In the genomic region with DNA sequence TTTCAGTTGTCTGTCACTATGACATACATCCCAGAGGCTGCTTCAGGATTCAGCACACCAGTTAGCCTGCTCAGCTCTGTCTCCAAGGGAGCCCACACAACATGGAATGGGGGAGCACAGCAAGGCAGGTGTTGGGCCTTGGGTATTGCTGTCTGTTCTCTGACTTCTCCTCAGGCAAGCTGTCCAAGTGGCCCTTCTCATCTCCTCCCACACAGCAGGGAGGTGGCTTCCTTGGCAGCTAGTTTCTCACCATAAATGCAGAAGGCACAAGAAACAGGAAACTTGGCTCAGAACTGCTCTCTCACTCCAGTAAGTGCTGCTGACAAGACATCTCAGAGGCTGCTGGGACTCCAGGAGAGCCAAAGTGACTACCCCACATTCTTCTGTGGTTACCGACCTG, we compare ENCODE assay signal across 25 mouse cellular contexts.
A peak's percentile ranks its signal among the peaks of the same experiment; 100 is the strongest.
DNase-seq lines count a peak whose midpoint lies in the region; ATAC-seq lines count a peak whose summit lies in the region.
"Had no signal": no experiment of that assay in that cellular context is flagged by ENCODE, and none has a peak within 500 bp of the region (broad histone marks: within the 10 kb centered on the region; RNA-seq: fewer than 3 reads in every experiment).

No protein-coding gene starts in this region.

- no peak overlapping the region for H3K4me2 ChIP-seq in hindbrain, embryonic 11.5 days (replicated peaks; ENCODE audit: low read depth, low read length)
- H3K4me2 ChIP-seq: limb, embryonic 15.5 days; midbrain, embryonic 12.5 days had no signal

- WGBS in hindbrain, embryonic 11.5 days = 88% methylated on average over 1 of the region's 1 CpGs

- DNase-seq in layer of hippocampus, adult 18-20 months (ENCODE audit: low spot score in 2 of 2) = peak; percentile 9 to 20
- no peak for DNase-seq in layer of hippocampus, postnatal 14 days (ENCODE audit: low spot score in 2 of 2)
- DNase-seq in brain, adult 2 months (ENCODE audit: low read depth, low spot score) = peak; percentile 90
- peak; percentile 58 to 80 for DNase-seq in frontal cortex, postnatal 36 days (ENCODE audit: low spot score in 2 of 2)
- peak; percentile 56 to 75 for DNase-seq in left cerebral cortex, postnatal 36 days (ENCODE audit: low spot score in 2 of 2)
- DNase-seq in hindbrain, embryonic 11.5 days (ENCODE audit: low spot score) = no peak
- no peak for DNase-seq in ovary, adult 18-20 months (ENCODE audit: low spot score)
- no peak for DNase-seq in adrenal gland, adult 18-20 months (ENCODE audit: low spot score in 2 of 2)
- DNase-seq: adrenal gland, postnatal 10 days; cerebellum, adult 18-20 months; cerebellum, postnatal 36 days; forebrain, postnatal 0 days; gastrocnemius, postnatal 25 days; kidney, adult 18-20 months; kidney, postnatal 10 days; spleen, adult 18-20 months; thymus, postnatal 4 days had no signal

- H3K4me3 ChIP-seq in hindbrain, embryonic 11.5 days (ENCODE audit: low read depth, low read length) = no peak overlapping the region
- H3K4me3 ChIP-seq: forebrain, embryonic 10.5 days; hindbrain, embryonic 10.5 days; layer of hippocampus, adult 2 months; limb, embryonic 15.5 days; midbrain, embryonic 12.5 days had no signal

- H3K4me1 ChIP-seq in hindbrain, embryonic 11.5 days (replicated peaks; ENCODE audit: control insufficient read depth, insufficient read depth, low read length) = no peaks in the 10 kb centered on the region
- H3K4me1 ChIP-seq: forebrain, embryonic 10.5 days; hindbrain, embryonic 10.5 days; limb, embryonic 15.5 days; midbrain, embryonic 12.5 days had no signal

- no peak overlapping the region for H3K27ac ChIP-seq in hindbrain, embryonic 11.5 days (ENCODE audit: low read depth, low read length)
- H3K27ac ChIP-seq: forebrain, embryonic 10.5 days; hindbrain, embryonic 10.5 days; layer of hippocampus, adult 2 months; limb, embryonic 15.5 days; midbrain, embryonic 12.5 days had no signal

- no peaks in the 10 kb centered on the region for H3K27me3 ChIP-seq in hindbrain, embryonic 11.5 days (ENCODE audit: control insufficient read depth, insufficient read depth, low read length)
- H3K27me3 ChIP-seq: limb, embryonic 15.5 days; midbrain, embryonic 12.5 days; Patski had no signal

- no peaks in the 10 kb centered on the region for H3K36me3 ChIP-seq in hindbrain, embryonic 11.5 days (ENCODE audit: control insufficient read depth, insufficient read depth, low read length)
- H3K36me3 ChIP-seq: forebrain, embryonic 10.5 days; hindbrain, embryonic 10.5 days; limb, embryonic 15.5 days; midbrain, embryonic 12.5 days had no signal

- ATAC-seq in hindbrain, embryonic 11.5 days (ENCODE audit: low FRiP score) = no peak
- ATAC-seq: CD4-positive, CD25-positive, alpha-beta regulatory T cell, adult 4 months; forebrain, postnatal 0 days; lung, postnatal 0 days; Patski had no signal

- H3K9me3 ChIP-seq in hindbrain, embryonic 11.5 days (ENCODE audit: control insufficient read depth, low read length) = no peaks in the 10 kb centered on the region
- H3K9me3 ChIP-seq: limb, embryonic 15.5 days had no signal

- no peak overlapping the region for H3K9ac ChIP-seq in hindbrain, embryonic 11.5 days (ENCODE audit: low read depth, low read length)
- H3K9ac ChIP-seq: forebrain, postnatal 0 days; limb, embryonic 15.5 days; midbrain, embryonic 12.5 days had no signal

- intact Hi-C loops in left cerebral cortex, postnatal 36 days (cut with DNase I) = no loop called here

Comparison
In these comparisons a context has a peak if more than half of its experiments do, and no peak if none do; other contexts are left out.
1. DNase-seq: peak in layer of hippocampus, adult 18-20 months (2 of 2), brain, adult 2 months (single experiment), frontal cortex, postnatal 36 days (2 of 2) and left cerebral cortex, postnatal 36 days (2 of 2); none in layer of hippocampus, postnatal 14 days (0 of 2), hindbrain, embryonic 11.5 days (single experiment), ovary, adult 18-20 months (single experiment) and adrenal gland, adult 18-20 months (0 of 2).